Mouse (Mus musculus): ENCODE results near the gene Snd1.

- TF ChIP-seq POLR2A (IDR thresholded peaks at IDR 0.05; ENCODE audit: extremely low read depth, insufficient read depth, low read length) (no peak), CTCF (IDR thresholded peaks at IDR 0.05; ENCODE audit: extremely low read depth, insufficient read depth, low read length) (no peak)
Measured at GRCm38 (mm10) chr6:28896762-28897320, 421.9 kb downstream of the Snd1 start.
